Mouse (Mus musculus) neutrophil, adult 5-6 weeks (primary cell): ENCODE data around the gene Cabp7. TPM values are rescaled to one million over a fixed set of nuclear protein-coding genes. Genes with fewer than 3 reads are reported as not detected.

Experiments used
- ATAC-seq: fragments of 151-379, 151-347 bp; 2 replicates; pipeline ENCODE4 v1.8.0; 2017; ENCODE audit warnings: mild to moderate bottlenecking, moderate TSS enrichment; ENCODE audit not compliant: insufficient number of reproducible peaks, poor library complexity, low FRiP score, severe bottlenecking; ENCODE audit errors: extremely low read depth
- total RNA-seq: library from RNA; stranded (forward); fragments of 200-1000 nt; gene quantifications from 2 replicates; pipeline ENCODE4 v1.2.3, GENCODE M21; 2017

Cabp7 gene
- total RNA-seq, 1 experiment from 2014 or later = 0.12 TPM

DNA sequence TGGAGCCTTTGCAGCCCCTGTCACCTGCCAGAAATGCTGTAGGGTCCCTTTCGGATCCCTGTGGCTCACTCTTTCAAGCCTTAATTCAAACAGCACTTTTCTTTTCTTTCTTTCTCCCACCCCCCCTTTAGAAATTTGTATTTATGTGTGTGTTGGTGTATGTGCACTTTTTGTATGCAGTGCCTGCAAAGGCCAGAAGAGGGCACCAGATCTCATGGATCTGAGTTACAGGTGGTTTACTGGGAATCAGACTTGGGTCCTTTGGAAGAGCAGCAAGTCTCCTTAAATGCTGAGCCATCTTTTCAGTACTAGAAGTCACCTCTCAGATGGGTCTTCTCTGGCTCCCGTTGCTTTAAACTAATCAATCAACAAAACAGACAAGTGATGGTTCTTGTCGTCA is 7.5 kb upstream of the Cabp7 start:
- no peak for ATAC-seq

DNA sequence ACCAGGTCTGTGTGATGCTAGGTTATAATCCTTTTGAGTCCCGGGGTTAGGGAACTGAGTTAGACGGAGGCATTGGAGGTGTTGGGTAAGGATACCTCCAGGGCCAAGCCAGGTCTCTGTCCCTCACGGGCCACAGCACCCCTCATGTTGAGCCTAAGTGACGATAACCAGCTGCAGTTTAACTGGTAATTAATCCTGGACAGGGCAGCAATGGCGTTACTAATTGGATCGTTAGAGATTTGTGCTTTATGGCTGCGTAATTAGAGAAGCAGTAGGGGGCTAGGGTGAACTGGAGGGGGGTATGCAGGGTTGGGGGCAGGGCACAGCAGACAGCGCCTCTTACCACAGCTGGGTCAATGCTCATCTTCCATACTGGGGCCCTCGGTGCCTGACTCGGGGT is 6.3 kb upstream of the Cabp7 start:
- no peak for ATAC-seq

DNA sequence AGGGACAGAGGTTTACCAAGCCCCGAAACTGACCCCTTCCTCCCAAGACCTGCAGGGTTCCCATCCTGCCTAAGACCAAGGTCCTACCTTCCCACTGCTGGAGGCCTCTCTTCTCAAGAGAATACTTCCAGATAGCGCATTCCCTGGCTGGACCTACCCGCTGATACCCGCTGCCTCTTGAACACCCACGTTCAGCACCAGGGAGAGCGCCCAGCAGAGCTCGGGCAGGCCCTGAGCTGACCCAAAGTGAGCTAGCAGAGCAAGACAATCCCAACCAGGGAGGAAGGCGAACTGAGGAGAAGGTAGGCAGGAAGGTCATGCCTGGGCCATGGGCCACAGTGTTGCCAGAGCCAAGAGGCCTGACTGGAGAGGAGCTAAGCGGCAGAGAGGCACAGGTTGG is 3.7 kb upstream of the Cabp7 start:
- ATAC-seq = no peak

DNA sequence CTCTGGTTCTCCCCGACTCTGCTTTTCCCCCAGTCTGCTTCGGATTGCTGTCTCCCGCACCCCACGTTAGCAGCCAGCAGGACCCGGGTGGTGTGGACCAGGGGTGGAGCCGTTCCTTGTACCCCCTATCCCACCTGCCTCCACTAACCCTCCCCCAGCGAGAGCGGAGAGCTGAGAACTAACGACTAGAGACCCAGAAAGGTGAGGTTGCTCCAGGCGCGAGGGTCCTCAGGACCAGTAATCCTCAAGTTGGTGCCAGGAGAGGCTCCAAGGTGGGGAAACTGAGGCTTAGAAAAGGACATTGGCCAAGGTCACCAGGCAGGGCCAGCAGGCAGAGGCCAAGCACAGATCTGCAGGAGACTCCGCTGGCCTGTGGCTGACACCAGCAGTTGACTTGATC is 707 bp upstream of the Cabp7 start:
- ATAC-seq = no peak

DNA sequence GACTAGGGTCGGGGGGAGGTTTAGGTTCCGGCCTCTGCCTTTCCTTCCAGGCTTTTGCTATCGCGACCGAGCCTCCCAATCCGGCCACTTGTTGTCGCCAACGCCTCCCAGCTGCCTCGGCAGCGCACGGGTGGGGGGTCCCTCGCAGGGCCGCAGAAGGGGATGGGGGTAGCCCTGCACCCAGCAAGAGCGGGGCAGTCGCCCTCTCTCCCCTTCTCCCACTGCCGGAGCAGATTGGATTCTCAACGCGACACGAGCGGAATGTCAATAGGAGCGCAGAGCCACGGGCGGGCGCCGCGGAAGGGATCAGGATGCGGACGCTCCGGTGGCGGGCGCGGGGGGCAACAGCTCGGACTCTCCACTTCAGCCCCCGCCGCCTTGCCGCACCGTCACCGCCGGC is 609 bp downstream of the Cabp7 start:
- no peak for ATAC-seq

DNA sequence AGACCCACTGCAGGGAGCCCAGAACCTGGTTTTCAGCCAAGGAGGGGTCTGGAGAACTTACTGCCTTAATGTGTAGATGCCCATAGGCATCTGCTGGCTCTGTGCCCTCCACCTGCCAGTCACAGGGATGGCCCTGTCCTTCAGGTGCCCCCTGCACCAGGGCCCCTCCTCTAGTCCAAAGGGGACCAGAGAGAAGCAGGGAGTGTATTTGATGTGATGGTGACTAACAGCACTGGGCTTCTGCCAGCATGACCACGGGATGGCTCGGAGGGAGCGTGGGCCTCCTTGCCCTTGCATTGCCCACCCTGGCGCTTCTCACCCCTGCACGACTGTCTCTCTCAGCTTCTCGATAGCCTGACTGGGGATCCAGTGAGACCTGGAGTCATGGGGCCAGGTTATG is 1.9 kb downstream of the Cabp7 start:
- ATAC-seq = no peak

DNA sequence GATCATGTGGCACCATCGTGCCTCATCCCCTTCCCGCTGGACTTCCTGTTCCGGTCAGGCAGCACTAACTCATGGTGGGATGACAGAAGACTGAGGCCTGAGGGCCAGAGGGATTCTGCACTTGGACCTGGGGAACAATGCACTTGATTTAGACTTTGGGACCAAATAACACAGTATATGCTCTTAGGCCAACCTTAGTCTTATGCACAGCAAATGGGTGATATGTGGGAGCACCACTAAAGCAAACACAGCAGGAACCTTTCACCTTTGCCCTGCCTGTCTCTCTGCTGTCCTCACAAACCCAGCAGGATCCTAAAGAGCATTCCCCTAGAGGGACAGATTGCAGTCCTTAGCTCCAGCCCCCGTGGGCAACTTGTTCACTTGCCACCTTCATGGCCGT is 5.8 kb downstream of the Cabp7 start:
- no peak for ATAC-seq

DNA sequence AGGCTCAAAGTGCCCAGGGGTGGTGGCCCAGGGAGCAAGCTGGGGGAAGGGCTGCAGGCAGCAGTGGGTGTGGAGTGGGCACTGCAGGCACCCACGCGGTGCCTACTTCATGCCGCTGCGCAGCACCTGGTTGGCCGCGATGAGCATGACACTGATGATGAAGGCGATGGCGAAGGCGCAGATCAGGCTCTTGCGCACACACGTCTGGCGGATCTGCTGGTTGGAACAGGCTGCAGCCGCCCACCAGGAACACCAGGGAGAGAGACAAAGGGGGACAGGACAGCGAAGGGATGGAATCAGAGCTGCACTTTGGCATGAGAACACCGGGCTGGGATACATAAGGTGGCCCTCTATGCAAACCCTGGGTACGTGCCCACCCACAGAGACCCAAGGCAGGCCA is 7.9 kb downstream of the Cabp7 start:
- ATAC-seq = no peak

DNA sequence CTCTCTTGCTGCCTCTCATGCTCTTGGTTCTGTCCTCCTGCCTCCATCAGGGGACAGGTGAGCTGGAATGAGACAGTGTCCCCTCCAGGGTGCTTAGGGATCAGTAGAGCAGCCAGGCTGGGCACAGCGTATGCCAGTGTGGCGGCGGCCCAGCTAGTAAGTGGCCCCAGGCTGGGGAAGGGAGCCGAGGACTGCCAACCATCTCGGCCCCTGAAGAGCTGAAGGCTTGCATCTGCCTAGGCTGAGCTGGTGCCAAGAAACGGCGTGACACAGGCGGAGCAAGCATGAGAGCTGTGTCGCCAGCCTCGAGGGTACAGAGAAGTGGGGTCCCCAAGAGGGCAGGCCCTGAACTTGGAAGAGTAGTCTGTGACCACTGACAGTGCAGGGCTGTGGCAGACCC is 8.9 kb downstream of the Cabp7 start:
- no peak for ATAC-seq

DNA sequence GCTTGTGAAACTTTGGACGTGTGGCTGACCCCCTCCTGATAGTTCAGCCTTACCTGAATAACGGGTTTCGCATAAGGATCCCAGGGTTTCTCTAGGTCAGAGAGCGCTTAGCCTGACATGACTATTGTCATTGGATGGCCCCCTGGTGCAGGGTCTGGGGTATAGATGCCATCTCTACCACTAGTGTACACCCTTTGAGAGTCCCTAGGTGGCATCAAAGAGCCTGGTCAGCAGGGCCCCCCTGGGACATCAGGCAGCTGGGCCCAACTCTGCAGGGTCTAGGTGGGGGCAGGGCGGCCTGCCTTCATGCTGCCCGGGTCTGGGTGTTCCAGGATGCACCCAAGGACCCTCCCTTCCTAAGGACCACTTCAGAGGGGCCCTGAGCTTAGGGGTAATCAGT is 10.2 kb downstream of the Cabp7 start:
- no peak for ATAC-seq

DNA sequence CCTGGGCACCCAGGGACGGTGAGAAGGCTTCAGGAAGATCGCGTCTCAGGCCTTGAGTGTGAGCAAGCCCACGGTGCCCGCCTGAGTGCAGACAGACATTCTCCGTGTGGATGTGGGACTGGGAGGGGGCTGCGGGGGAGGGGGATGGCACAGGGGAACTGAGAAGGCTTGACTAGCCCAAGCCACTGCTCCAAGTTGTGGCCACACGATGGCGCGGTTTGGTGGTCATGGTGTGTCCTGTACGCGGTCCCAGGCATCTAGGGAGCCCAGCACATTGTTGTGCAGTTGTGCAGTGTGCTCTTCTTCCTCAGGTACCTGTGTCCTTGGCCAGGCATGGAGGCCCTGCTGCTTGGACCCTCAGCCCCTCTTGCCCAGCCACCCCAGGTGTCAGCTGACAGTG is 12.4 kb downstream of the Cabp7 start:
- no peak for ATAC-seq

DNA sequence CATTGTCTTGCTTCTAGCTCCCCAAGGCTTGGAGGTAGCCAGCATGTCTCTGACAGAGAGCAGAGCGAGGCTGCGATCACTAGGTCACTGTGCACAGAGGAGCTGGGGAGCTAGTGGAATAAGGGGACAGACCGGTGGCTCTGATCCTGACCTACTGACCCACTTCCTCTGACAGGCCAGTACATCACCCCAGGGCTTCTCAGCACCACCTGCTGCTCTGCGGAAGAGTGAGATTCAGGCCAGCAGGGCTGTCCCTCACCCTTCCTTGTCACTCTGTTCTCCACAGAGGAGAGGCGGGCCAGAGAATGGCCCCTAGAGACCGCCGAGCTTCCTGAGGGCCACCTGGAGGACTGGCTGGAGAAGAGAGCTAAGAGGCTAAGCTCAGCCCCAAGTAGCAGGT is 14.8 kb downstream of the Cabp7 start:
- no peak for ATAC-seq

DNA sequence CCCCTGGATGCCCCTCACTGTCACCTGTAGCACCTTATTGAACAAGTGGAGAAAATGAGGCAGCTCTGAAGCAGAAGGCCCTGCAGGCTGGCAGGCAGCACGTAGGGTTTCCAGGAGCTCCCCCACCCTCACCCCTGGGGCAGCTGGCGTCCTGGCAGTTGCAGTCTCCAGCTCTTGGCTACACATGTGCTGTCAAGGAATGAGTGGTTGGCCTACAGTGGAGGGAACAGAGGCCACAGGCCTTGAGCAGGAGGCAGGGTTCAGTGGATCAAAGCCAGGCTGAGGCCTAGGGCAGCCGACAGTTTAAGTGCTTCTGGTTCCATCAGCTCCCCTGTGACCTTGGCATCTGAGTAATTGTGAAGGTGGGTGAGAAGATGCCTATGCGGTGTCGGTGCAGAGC is 15.7 kb downstream of the Cabp7 start:
- ATAC-seq = no peak

DNA sequence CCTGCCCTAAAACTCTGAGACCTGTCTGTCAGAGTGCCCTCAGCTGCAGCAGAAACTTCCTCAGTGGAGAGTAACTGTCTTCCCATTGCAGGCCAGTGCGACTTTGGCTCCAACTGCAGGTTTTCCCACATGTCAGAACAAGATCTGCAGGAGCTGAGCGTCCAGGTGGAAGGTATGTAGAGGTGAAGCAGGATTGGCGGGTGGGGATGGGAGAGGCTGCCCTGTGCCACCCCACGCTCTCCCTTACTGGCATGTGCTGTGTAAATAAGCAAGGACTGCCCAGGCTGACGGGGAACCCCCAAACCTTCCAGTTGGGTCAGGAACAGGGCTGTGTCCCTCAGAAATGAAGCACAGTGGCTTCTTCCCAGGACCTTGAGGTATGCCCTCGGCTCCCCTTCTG is 16.5 kb downstream of the Cabp7 start:
- ATAC-seq = no peak

DNA sequence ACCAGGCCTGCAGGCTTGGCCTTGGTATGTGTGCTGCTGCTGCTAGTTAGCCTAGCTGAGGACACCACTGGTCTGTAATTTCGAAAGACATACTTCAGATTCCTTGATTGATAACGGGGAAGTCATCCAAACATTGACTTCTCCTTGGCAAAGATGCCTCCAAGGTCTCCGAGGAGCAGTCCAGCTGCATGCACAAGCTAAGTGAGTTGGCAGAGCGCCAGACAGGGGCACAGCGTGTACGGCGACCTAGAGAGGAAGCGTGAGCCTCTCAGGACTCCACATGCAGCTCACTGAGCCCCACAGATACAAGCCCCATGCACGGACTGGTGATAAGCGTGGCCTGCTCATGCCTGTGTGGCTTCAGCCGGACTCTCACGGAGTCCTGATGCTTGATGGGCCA is 17.0 kb downstream of the Cabp7 start:
- ATAC-seq = no peak

DNA sequence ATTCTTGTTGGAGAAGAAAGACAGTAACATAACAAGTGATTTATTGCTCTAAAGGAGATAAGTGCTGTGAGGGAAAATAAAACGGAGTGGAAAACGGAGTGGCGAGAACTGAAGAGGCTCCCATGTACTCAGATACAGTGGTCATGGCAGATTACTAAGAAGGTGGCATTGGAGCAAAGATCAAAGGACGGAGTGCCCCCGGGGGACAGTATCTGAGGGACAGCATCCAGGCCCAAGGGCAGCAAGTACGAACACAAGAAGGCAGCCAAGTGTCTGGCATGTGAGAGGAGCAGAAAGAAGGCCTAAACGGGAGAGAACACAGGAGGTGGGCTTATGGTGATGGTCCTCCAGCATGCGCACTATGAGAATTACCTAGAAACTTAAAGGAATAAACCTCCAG is 24.9 kb downstream of the Cabp7 start:
- no peak for ATAC-seq

DNA sequence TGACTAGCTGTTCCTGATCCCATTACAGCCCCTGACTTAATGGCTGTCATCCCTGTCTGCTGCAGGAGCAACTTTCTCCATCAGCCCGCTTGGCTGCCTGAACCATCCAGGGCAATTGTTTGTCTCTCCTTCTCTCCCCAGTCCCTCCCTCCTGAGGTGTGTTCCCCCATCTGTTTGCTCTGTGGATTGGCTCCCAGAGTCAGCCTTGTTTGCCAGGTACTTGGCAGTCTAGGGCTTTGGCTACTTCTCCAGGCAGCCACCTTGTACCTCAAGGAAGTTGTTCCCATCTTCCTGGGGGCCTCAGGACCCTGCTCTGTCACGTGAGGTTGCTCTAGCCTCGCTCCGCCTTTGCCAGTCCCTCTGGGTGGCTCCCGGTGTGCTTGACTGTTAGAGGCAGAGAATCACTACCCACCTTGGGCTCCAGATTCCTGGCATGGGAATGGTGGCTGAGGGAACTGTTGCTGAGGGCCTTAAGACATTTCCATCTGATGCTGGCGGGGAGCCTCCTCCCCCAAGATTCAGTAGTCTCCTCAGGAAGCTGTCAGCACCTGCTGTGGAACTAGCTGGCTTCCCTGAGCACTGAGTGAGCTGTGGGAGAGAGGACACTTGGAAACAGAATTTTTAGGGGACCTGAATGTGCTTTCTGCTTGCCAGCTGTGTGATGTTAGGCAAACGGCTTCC is 25.5 kb downstream of the Cabp7 start:
- no peak for ATAC-seq

DNA sequence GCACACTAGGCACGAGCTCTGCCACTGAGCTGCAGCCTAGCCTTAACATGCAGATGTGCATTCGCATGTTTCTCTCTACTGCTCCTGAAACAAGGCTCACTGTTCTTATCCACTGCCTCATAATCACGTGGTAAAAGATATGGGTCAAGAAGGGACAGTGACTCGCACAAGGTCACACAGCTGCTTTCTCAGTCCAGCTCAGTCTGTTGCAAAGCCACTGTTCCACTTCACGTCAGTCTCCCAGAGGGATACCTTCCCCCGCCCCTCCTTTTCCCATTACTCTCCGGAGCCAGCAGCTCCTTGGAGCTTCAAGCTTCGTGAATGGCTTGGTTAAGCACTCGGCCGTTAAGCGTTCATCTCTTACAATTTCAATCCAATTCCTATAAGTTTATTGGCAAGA is 26.2 kb downstream of the Cabp7 start:
- no peak for ATAC-seq

DNA sequence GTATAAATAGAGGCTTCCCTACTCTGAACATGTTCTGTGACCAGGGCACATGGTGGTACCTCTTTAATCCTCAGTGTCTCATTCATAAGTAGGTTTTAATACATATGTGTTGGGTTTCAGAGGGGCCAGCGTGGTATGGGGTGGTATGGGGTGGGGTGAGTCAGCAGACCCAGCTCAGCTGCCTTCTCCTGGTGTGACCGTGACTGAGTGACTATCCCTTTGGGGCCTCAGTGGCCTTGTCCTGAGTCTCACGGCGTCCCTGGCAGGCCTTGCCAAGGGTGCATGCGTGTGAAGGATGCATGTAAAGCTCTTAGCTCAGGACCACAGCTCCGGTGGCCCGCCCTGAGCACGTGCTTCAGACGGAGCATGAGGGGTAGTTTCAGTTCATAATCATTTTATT is 26.6 kb downstream of the Cabp7 start:
- no peak for ATAC-seq

DNA sequence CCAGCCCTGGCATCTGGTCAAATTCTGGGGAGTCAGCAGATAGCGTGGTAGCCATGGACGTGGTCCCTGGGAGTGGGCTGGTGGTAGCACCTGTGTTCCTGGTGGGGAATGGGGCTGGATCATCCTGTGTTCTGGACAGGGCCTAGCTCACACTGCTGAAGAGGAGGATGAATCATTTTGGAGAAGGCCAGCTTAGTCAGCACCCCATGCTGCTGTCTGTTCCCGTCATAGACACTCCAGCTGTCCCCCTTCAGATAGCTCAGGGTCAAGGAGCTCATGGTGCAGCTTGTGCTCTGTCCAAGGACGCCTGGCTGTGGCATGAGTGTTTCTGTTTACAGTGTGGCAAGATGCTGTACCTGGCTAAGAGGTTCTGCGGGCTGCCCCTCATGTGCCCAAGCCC is 28.0 kb downstream of the Cabp7 start:
- ATAC-seq = no peak

DNA sequence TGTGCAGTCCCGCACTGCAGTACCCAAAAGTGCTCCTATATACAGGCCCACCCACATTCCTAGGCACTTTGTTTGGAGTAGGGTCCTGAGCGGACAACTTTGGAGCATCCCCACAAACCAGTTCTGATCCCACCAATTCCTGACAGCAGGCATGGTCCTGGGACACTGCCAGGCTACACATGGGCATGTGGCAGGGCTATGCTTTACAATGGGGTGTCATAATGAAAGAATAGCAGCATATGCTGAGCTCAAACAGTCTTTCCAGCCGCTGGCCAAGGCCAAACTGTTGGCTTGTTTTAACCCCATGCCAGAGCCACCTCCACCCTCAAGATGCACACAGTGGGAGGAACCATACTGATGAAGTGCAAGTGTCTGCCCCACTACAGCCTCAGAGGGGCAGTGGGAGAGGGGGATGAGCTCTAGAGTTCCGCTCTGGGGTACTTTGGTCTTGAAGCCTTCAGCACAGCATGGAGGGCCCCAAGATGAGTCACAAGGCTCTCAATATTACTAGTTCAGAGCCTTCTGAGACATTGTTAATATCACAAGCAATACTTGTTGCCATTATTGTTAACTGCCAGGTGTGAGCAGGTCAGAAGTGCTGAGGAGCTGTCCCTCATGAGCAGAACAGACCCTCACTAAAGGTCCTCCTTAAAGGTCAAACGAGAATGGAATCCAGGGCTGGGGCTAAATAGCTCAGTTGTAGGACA is 29.9 kb downstream of the Cabp7 start:
- ATAC-seq = no peak
